Mouse (Mus musculus): ENCODE measurements around the gene Josd2.

DNA sequence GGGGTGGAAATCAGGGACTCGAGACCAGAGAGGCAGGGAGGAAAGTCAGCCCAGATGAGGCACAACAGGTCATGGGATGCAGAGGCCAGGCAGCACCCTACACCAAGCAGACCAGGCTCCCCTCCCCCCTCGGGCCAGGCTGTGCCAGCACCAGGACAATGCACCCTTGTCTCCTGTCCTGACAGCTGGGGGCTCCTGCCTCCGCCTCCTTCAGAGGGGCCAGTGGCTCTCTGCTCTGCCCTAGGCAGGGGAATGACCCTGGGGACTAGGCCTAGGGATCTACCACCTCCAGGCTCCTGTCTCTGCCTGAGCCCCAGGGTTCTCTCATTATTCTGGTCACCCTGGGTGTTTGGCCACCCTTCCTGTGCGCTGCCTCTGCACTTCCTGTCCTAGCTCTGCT lies 6.6 kb downstream of the Josd2 start:
- no peak for TF ChIP-seq CTCF (IDR thresholded peaks at IDR 0.05; ENCODE audit: low read depth, low read length)
- TF ChIP-seq GATA1 (IDR thresholded peaks at IDR 0.05; ENCODE audit: borderline replicate concordance, low read length) = no peak
- no peak for TF ChIP-seq POLR2AphosphoS5 (IDR thresholded peaks at IDR 0.05; ENCODE audit: insufficient replicate concordance, low read depth, low read length)

Measured in G1E (cell line).